Mouse (Mus musculus): Measurements from ENCODE around the gene Tbc1d9b. TPM values are rescaled to one million over a fixed set of nuclear protein-coding genes. Genes with fewer than 3 reads are reported as not detected.

The Tbc1d9b gene
- polyA plus RNA-seq, 1 experiment from 2014 or later, result 64.7 TPM

- peaks cover 50% of the 10 kb centered on the region for H3K79me2 ChIP-seq (ENCODE audit: inconsistent target)
- peaks cover 92% of the 10 kb centered on the region for H3K36me3 ChIP-seq (ENCODE audit: inconsistent target)
- no peak overlapping the region for H3K27ac ChIP-seq
- WGBS (ENCODE audit: missing documents), result 94% methylated on average over 9 of the region's 9 CpGs
- no peak overlapping the region for H3K4me3 ChIP-seq (ENCODE audit: inconsistent target)
Observed at GRCm38 (mm10) chr11:50203302-50203827, 72.2 kb downstream of the Tbc1d9b start.

GRCm38 (mm10) chr11:50205434-50205833, 74.2 kb downstream of the Tbc1d9b start:
- Histone ChIP-seq H3K4me3 (ENCODE audit: inconsistent target) (no peak overlapping the region), H3K36me3 (ENCODE audit: inconsistent target) (peaks cover 77% of the 10 kb centered on the region), H3K79me2 (ENCODE audit: inconsistent target) (peaks cover 71% of the 10 kb centered on the region), H3K27ac (no peak overlapping the region)
- WGBS (ENCODE audit: missing documents), result 93% methylated on average over 3 of the region's 3 CpGs

- Histone ChIP-seq H3K4me3 (ENCODE audit: inconsistent target) (no peak overlapping the region), H3K79me2 (ENCODE audit: inconsistent target) (peaks cover 77% of the 10 kb centered on the region), H3K27ac (no peak overlapping the region), H3K36me3 (ENCODE audit: inconsistent target) (peaks cover 71% of the 10 kb centered on the region)
- WGBS (ENCODE audit: missing documents), result 100% methylated on average over 2 of the region's 2 CpGs
Observed at GRCm38 (mm10) chr11:50206037-50206436, 74.8 kb downstream of the Tbc1d9b start.

- Histone ChIP-seq H3K4me3 (ENCODE audit: inconsistent target) (no peak overlapping the region), H3K27ac (no peak overlapping the region), H3K79me2 (ENCODE audit: inconsistent target) (peaks cover 82% of the 10 kb centered on the region), H3K36me3 (ENCODE audit: inconsistent target) (peaks cover 58% of the 10 kb centered on the region)
- WGBS (ENCODE audit: missing documents), result 94% methylated on average over 14 of the region's 14 CpGs
Observed at GRCm38 (mm10) chr11:50207344-50207743, 76.1 kb downstream of the Tbc1d9b start.

- 90% methylated on average over 5 of the region's 5 CpGs for WGBS (ENCODE audit: missing documents)
- H3K79me2 ChIP-seq (ENCODE audit: inconsistent target), result peaks cover 82% of the 10 kb centered on the region
- peaks cover 51% of the 10 kb centered on the region for H3K36me3 ChIP-seq (ENCODE audit: inconsistent target)
- H3K4me3 ChIP-seq (ENCODE audit: inconsistent target), result peak overlapping the region; percentile 82; the same call in 1 of the 2 replicates
- H3K27ac ChIP-seq, result no peak overlapping the region
Observed at GRCm38 (mm10) chr11:50208039-50208438, 76.8 kb downstream of the Tbc1d9b start.

GRCm38 (mm10) chr11:50210101-50210504, 78.9 kb downstream of the Tbc1d9b start:
- H3K4me3 ChIP-seq (ENCODE audit: inconsistent target), result peak overlapping the region; percentile 82

GRCm38 (mm10) chr11:50210505-50211151, 79.4 kb downstream of the Tbc1d9b start, which contains the start of the genes Sqstm1 and Mgat4b:
Gene Sqstm1 (minus strand): TSS chr11:50210827.
Gene Mgat4b (plus strand): TSS chr11:50210890.
- WGBS (ENCODE audit: missing documents), result 1% methylated on average over 44 of the region's 48 CpGs
- H3K79me2 ChIP-seq (ENCODE audit: inconsistent target), result peaks cover 59% of the 10 kb centered on the region
- peak within 1 kb of the TSS; percentile 99 for H3K27ac ChIP-seq
- peaks cover 26% of the 10 kb centered on the region for H3K36me3 ChIP-seq (ENCODE audit: inconsistent target)
- H3K4me3 ChIP-seq (ENCODE audit: inconsistent target), result peak within 1 kb of the TSS; percentile 82

More at GRCm38 (mm10) chr11:50210101-50210504, 78.9 kb downstream of the Tbc1d9b start:
- 1% methylated on average over 23 of the region's 24 CpGs for WGBS (ENCODE audit: missing documents)
- Histone ChIP-seq H3K79me2 (ENCODE audit: inconsistent target) (peaks cover 64% of the 10 kb centered on the region), H3K36me3 (ENCODE audit: inconsistent target) (peaks cover 32% of the 10 kb centered on the region), H3K27ac (peak overlapping the region; percentile 99)

GRCm38 (mm10) chr11:50211322-50212059, 80.3 kb downstream of the Tbc1d9b start:
- WGBS (ENCODE audit: missing documents), result 86% methylated on average over 3 of the region's 3 CpGs

GRCm38 (mm10) chr11:50212060-50212739, 81.0 kb downstream of the Tbc1d9b start:
- H3K27ac ChIP-seq, result peak overlapping the region; percentile 99
- H3K4me3 ChIP-seq (ENCODE audit: inconsistent target), result no peak overlapping the region
- H3K79me2 ChIP-seq (ENCODE audit: inconsistent target), result peaks cover 43% of the 10 kb centered on the region
- 34% methylated on average over 3 of the region's 3 CpGs for WGBS (ENCODE audit: missing documents)
- H3K36me3 ChIP-seq (ENCODE audit: inconsistent target), result peaks cover 11% of the 10 kb centered on the region

More at GRCm38 (mm10) chr11:50211322-50212059, 80.3 kb downstream of the Tbc1d9b start:
- H3K79me2 ChIP-seq (ENCODE audit: inconsistent target), result peaks cover 50% of the 10 kb centered on the region
- H3K27ac ChIP-seq, result peak overlapping the region; percentile 99
- peak overlapping the region; percentile 82; the same call in 1 of the 2 replicates for H3K4me3 ChIP-seq (ENCODE audit: inconsistent target)
- H3K36me3 ChIP-seq (ENCODE audit: inconsistent target), result peaks cover 18% of the 10 kb centered on the region

GRCm38 (mm10) chr11:50212848-50213758, 81.9 kb downstream of the Tbc1d9b start:
- Histone ChIP-seq H3K79me2 (ENCODE audit: inconsistent target) (peaks cover 42% of the 10 kb centered on the region), H3K36me3 (ENCODE audit: inconsistent target) (peaks cover 2% of the 10 kb centered on the region; the same call in 1 of the 2 replicates), H3K27ac (peak overlapping the region; percentile 99), H3K4me3 (ENCODE audit: inconsistent target) (no peak overlapping the region)
- WGBS (ENCODE audit: missing documents), result 31% methylated on average over 11 of the region's 11 CpGs

- Histone ChIP-seq H3K4me3 (ENCODE audit: inconsistent target) (no peak overlapping the region), H3K36me3 (ENCODE audit: inconsistent target) (no peaks in the 10 kb centered on the region), H3K79me2 (ENCODE audit: inconsistent target) (peaks cover 42% of the 10 kb centered on the region), H3K27ac (peak overlapping the region; percentile 99)
- 100% methylated on average over 6 of the region's 6 CpGs for WGBS (ENCODE audit: missing documents)
Observed at GRCm38 (mm10) chr11:50214631-50215030, 83.4 kb downstream of the Tbc1d9b start.

GRCm38 (mm10) chr11:50215633-50216032, 84.4 kb downstream of the Tbc1d9b start:
- H3K4me3 ChIP-seq (ENCODE audit: inconsistent target), result no peak overlapping the region
- H3K79me2 ChIP-seq (ENCODE audit: inconsistent target), result peaks cover 41% of the 10 kb centered on the region
- no peak overlapping the region for H3K27ac ChIP-seq
- no peaks in the 10 kb centered on the region for H3K36me3 ChIP-seq (ENCODE audit: inconsistent target)
- 92% methylated on average over 9 of the region's 9 CpGs for WGBS (ENCODE audit: missing documents)

- H3K79me2 ChIP-seq (ENCODE audit: inconsistent target), result peaks cover 45% of the 10 kb centered on the region
- H3K27ac ChIP-seq, result no peak overlapping the region
- no peak overlapping the region for H3K4me3 ChIP-seq (ENCODE audit: inconsistent target)
- WGBS (ENCODE audit: missing documents), result 75% methylated on average over 3 of the region's 4 CpGs
- H3K36me3 ChIP-seq (ENCODE audit: inconsistent target), result no peaks in the 10 kb centered on the region
Observed at GRCm38 (mm10) chr11:50216724-50217366, 85.6 kb downstream of the Tbc1d9b start.
